Mouse (Mus musculus) neural tube, embryonic 12.5 days (tissue): ENCODE data around the gene Car4. TPM values are rescaled to one million over a fixed set of nuclear protein-coding genes. Genes with fewer than 3 reads are reported as not detected.

Experiments used
- ATAC-seq: fragments of 200-750 bp; cut with Nextera tagmentation; 2 replicates; pipeline ENCODE4 v1.8.0; 2017; ENCODE audit warnings: low read depth, mild to moderate bottlenecking, moderate TSS enrichment, moderate library complexity; ENCODE audit not compliant: low FRiP score
- H3K27ac ChIP-seq: fragments of 300-500 bp; sonication (generic); 2 replicates; pipeline ENCODE4 v1.5.1; 2016
- H3K27me3 ChIP-seq: fragments of 300-500 bp; sonication (generic); replicated peaks from 2 replicates; pipeline ENCODE4 v1.6.1; 2016; ENCODE audit warnings: mild to moderate bottlenecking
- H3K36me3 ChIP-seq: fragments of 300-500 bp; sonication (generic); 2 replicates; pipeline ENCODE4 v1.6.1; 2016; ENCODE audit warnings: mild to moderate bottlenecking
- H3K4me1 ChIP-seq: fragments of 300-500 bp; sonication (generic); 2 replicates; pipeline ENCODE4 v1.6.1; 2016
- H3K4me2 ChIP-seq: fragments of 300-500 bp; sonication (generic); replicated peaks from 2 replicates; pipeline ENCODE4 v1.6.1; 2016; ENCODE audit warnings: mild to moderate bottlenecking
- H3K4me3 ChIP-seq: fragments of 300-500 bp; sonication (generic); 2 replicates; pipeline ENCODE4 v1.5.1; 2016
- H3K9ac ChIP-seq: fragments of 300-500 bp; sonication (generic); 2 replicates; pipeline ENCODE4 v1.6.1; 2016; ENCODE audit warnings: mild to moderate bottlenecking
- H3K9me3 ChIP-seq: fragments of 300-500 bp; sonication (generic); 2 replicates; pipeline ENCODE4 v1.6.1; 2016; ENCODE audit warnings: mild to moderate bottlenecking
- WGBS: fragments of 180-500 bp; shearing (Covaris S2); methylation state at CpG from one replicate; pipeline ENCODE4 v1.1.7; 2016; 5-methylcytosine and 5-hydroxymethylcytosine counted together
- polyA plus RNA-seq: library from polyadenylated mRNA; unstranded; fragments of >200 nt; fragmentation: Nextera tagmentation; extraction: Ambion mirVana; gene quantifications from 2 replicates; pipeline ENCODE4 v1.2.1, GENCODE M21; 2016

Car4 gene
- polyA plus RNA-seq, 1 experiment from 2014 or later = 5.7 TPM

GRCm38 (mm10) chr11:84976706-84977105, 19.1 kb downstream of the Car4 start:
- H3K27me3 ChIP-seq = no peaks in the 10 kb centered on the region
- no peak overlapping the region for H3K9ac ChIP-seq
- no peaks in the 10 kb centered on the region for H3K4me1 ChIP-seq
- H3K9me3 ChIP-seq = no peaks in the 10 kb centered on the region
- ATAC-seq = no peak
- H3K4me2 ChIP-seq = no peak overlapping the region
- 84% methylated on average over 3 of the region's 3 CpGs for WGBS
- H3K4me3 ChIP-seq = no peak overlapping the region
- no peak overlapping the region for H3K27ac ChIP-seq
- H3K36me3 ChIP-seq = no peaks in the 10 kb centered on the region

GRCm38 (mm10) chr11:84977385-84977952, 19.9 kb downstream of the Car4 start:
- Histone ChIP-seq H3K4me1 (no peaks in the 10 kb centered on the region), H3K27me3 (no peaks in the 10 kb centered on the region), H3K36me3 (no peaks in the 10 kb centered on the region), H3K4me3 (no peak overlapping the region), H3K9me3 (no peaks in the 10 kb centered on the region), H3K27ac (no peak overlapping the region), H3K9ac (no peak overlapping the region), H3K4me2 (no peak overlapping the region)
- 82% methylated on average over 3 of the region's 3 CpGs for WGBS
- ATAC-seq = no peak

GRCm38 (mm10) chr11:84978113-84978512, 20.5 kb downstream of the Car4 start:
- H3K4me2 ChIP-seq = no peak overlapping the region
- H3K27me3 ChIP-seq = no peaks in the 10 kb centered on the region
- H3K9me3 ChIP-seq = no peaks in the 10 kb centered on the region
- 49% methylated on average over 2 of the region's 2 CpGs for WGBS
- no peak for ATAC-seq
- no peak overlapping the region for H3K4me3 ChIP-seq
- no peaks in the 10 kb centered on the region for H3K36me3 ChIP-seq
- no peak overlapping the region for H3K9ac ChIP-seq
- no peaks in the 10 kb centered on the region for H3K4me1 ChIP-seq
- no peak overlapping the region for H3K27ac ChIP-seq

- 40% methylated on average over 1 of the region's 1 CpGs for WGBS
- no peak overlapping the region for H3K27ac ChIP-seq
- ATAC-seq = no peak
Measured at GRCm38 (mm10) chr11:84979351-84979750, 21.8 kb downstream of the Car4 start.

GRCm38 (mm10) chr11:84980697-84981096, 23.1 kb downstream of the Car4 start:
- Histone ChIP-seq H3K36me3 (peaks cover 9% of the 10 kb centered on the region; the same call in 1 of the 2 replicates), H3K27me3 (no peaks in the 10 kb centered on the region), H3K4me3 (no peak overlapping the region), H3K4me2 (no peak overlapping the region), H3K9ac (no peak overlapping the region), H3K27ac (no peak overlapping the region), H3K9me3 (no peaks in the 10 kb centered on the region), H3K4me1 (no peaks in the 10 kb centered on the region)
- 84% methylated on average over 2 of the region's 2 CpGs for WGBS
- ATAC-seq = no peak

More at GRCm38 (mm10) chr11:84979351-84979750, 21.8 kb downstream of the Car4 start:
- H3K9me3 ChIP-seq = no peaks in the 10 kb centered on the region
- H3K9ac ChIP-seq = no peak overlapping the region
- H3K4me2 ChIP-seq = no peak overlapping the region
- no peaks in the 10 kb centered on the region for H3K4me1 ChIP-seq
- H3K27me3 ChIP-seq = no peaks in the 10 kb centered on the region
- no peak overlapping the region for H3K4me3 ChIP-seq
- 0 out of 2 replicates have a peak, but pooled peaks cover 5% of the 10 kb centered on the region for H3K36me3 ChIP-seq

GRCm38 (mm10) chr11:84985421-84985820, 27.8 kb downstream of the Car4 start:
- 80% methylated on average over 6 of the region's 6 CpGs for WGBS

GRCm38 (mm10) chr11:84988341-84988919, 30.8 kb downstream of the Car4 start:
- Histone ChIP-seq H3K4me1 (no peaks in the 10 kb centered on the region), H3K36me3 (peaks cover 44% of the 10 kb centered on the region), H3K9me3 (no peaks in the 10 kb centered on the region), H3K27ac (no peak overlapping the region), H3K4me3 (no peak overlapping the region), H3K9ac (no peak overlapping the region), H3K4me2 (no peak overlapping the region), H3K27me3 (no peaks in the 10 kb centered on the region)
- WGBS = 93% methylated on average over 3 of the region's 3 CpGs
- no peak for ATAC-seq

More at GRCm38 (mm10) chr11:84985421-84985820, 27.8 kb downstream of the Car4 start:
- no peaks in the 10 kb centered on the region for H3K9me3 ChIP-seq
- no peaks in the 10 kb centered on the region for H3K27me3 ChIP-seq
- H3K4me3 ChIP-seq = no peak overlapping the region
- H3K9ac ChIP-seq = no peak overlapping the region
- no peak for ATAC-seq
- H3K36me3 ChIP-seq = peaks cover 24% of the 10 kb centered on the region
- H3K4me2 ChIP-seq = no peak overlapping the region
- H3K4me1 ChIP-seq = no peaks in the 10 kb centered on the region
- no peak overlapping the region for H3K27ac ChIP-seq

- Histone ChIP-seq H3K36me3 (peaks cover 53% of the 10 kb centered on the region), H3K27me3 (no peaks in the 10 kb centered on the region), H3K4me3 (no peak overlapping the region), H3K4me2 (no peak overlapping the region), H3K4me1 (no peaks in the 10 kb centered on the region), H3K9me3 (no peaks in the 10 kb centered on the region), H3K27ac (no peak overlapping the region), H3K9ac (no peak overlapping the region)
- 93% methylated on average over 1 of the region's 1 CpGs for WGBS
- no peak for ATAC-seq
Measured at GRCm38 (mm10) chr11:84992996-84993395, 35.4 kb downstream of the Car4 start.

GRCm38 (mm10) chr11:84995241-84995640, 37.7 kb downstream of the Car4 start:
- no peak overlapping the region for H3K4me2 ChIP-seq
- ATAC-seq = no peak
- no peak overlapping the region for H3K4me3 ChIP-seq
- H3K27ac ChIP-seq = no peak overlapping the region
- no peaks in the 10 kb centered on the region for H3K27me3 ChIP-seq
- 85% methylated on average over 1 of the region's 1 CpGs for WGBS
- no peak overlapping the region for H3K9ac ChIP-seq
- no peaks in the 10 kb centered on the region for H3K4me1 ChIP-seq
- no peaks in the 10 kb centered on the region for H3K9me3 ChIP-seq
- peaks cover 53% of the 10 kb centered on the region for H3K36me3 ChIP-seq

- H3K27ac ChIP-seq = no peak overlapping the region
- ATAC-seq = no peak
- no peaks in the 10 kb centered on the region for H3K9me3 ChIP-seq
- no peak overlapping the region for H3K4me3 ChIP-seq
- H3K27me3 ChIP-seq = no peaks in the 10 kb centered on the region
- H3K9ac ChIP-seq = no peak overlapping the region
- H3K4me2 ChIP-seq = no peak overlapping the region
- peaks cover 22% of the 10 kb centered on the region for H3K36me3 ChIP-seq
- WGBS = 96% methylated on average over 3 of the region's 3 CpGs
- no peaks in the 10 kb centered on the region for H3K4me1 ChIP-seq
Measured at GRCm38 (mm10) chr11:85003566-85003965, 46.0 kb downstream of the Car4 start.

- no peaks in the 10 kb centered on the region for H3K27me3 ChIP-seq
- no peak overlapping the region for H3K4me2 ChIP-seq
- no peak overlapping the region for H3K4me3 ChIP-seq
- H3K9ac ChIP-seq = no peak overlapping the region
- no peak for ATAC-seq
- no peaks in the 10 kb centered on the region for H3K9me3 ChIP-seq
- H3K27ac ChIP-seq = no peak overlapping the region
- peaks cover 22% of the 10 kb centered on the region for H3K36me3 ChIP-seq
- no peaks in the 10 kb centered on the region for H3K4me1 ChIP-seq
Measured at GRCm38 (mm10) chr11:85013121-85013520, 55.5 kb downstream of the Car4 start.
